Mouse (Mus musculus) megakaryocyte-erythroid progenitor cell, adult 5 weeks (primary cell): ENCODE measurements around the gene Tgfbr3l. TPM values are rescaled to one million over a fixed set of nuclear protein-coding genes. Genes with fewer than 3 reads are reported as not detected.

Source experiments
- polyA plus RNA-seq: library from polyadenylated mRNA; stranded (reverse); fragments of >175 nt; gene quantifications from 2 replicates; pipeline ENCODE4 v1.2.3, GENCODE M21; 2012

Gene Tgfbr3l
- polyA plus RNA-seq = 39.7 and 58.4 TPM in 2 replicates

GRCm38 (mm10) chr8:4247951-4248540 lies at the start of gene Tgfbr3l:
Tgfbr3l (plus strand) TSS chr8:4248214.

GRCm38 (mm10) chr8:4216791-4217621 lies 31.0 kb upstream of the Tgfbr3l start, which contains the start of gene Prr36:
Prr36 (minus strand) TSS chr8:4217459.

GRCm38 (mm10) chr8:4226739-4227347 lies 21.2 kb upstream of the Tgfbr3l start, which contains the start of gene Lrrc8e:
Lrrc8e (plus strand) TSS chr8:4226827.

GRCm38 (mm10) chr8:4238434-4239192 lies 9.4 kb upstream of the Tgfbr3l start, which contains the start of the genes Map2k7 and Gm49320:
Map2k7 (plus strand) TSS chr8:4238740.
Gm49320 (plus strand) TSS chr8:4238865.

GRCm38 (mm10) chr8:4252934-4253841 lies 5.2 kb downstream of the Tgfbr3l start, which contains the start of gene Snapc2:
Snapc2 (plus strand) TSS chr8:4253080.

GRCm38 (mm10) chr8:4259125-4259804 lies 11.3 kb downstream of the Tgfbr3l start, which contains the start of gene Ctxn1:
Ctxn1 (minus strand) TSS chr8:4259274.

GRCm38 (mm10) chr8:4275275-4276110 lies 27.5 kb downstream of the Tgfbr3l start, which contains the start of gene Timm44:
Timm44 (minus strand) TSS chr8:4275913.

Other genes starting within 250 kb of the Tgfbr3l start
- 0.09 and 0.16 TPM in 2 replicates for gene Cd209f, start 142.4 kb upstream of the Tgfbr3l start, polyA plus RNA-seq
- gene Cd209g, start 114.1 kb upstream of the Tgfbr3l start, polyA plus RNA-seq = 0.02 and 0.13 TPM in 2 replicates
- gene Evi5l, start 81.6 kb upstream of the Tgfbr3l start, polyA plus RNA-seq = 8.6 and 12.5 TPM in 2 replicates
- gene Prr36, start 30.8 kb upstream of the Tgfbr3l start, polyA plus RNA-seq = 0.98 and 1.7 TPM in 2 replicates
- not detected in 2 replicates for gene Lrrc8e, start 21.4 kb upstream of the Tgfbr3l start, polyA plus RNA-seq
- 275 and 284 TPM in 2 replicates for gene Map2k7, start 9.5 kb upstream of the Tgfbr3l start, polyA plus RNA-seq
- 0.21 TPM in 1 of 2 replicates, not detected in the other for gene Gm49320, start 9.3 kb upstream of the Tgfbr3l start, polyA plus RNA-seq
- gene Snapc2, start 4.9 kb downstream of the Tgfbr3l start, polyA plus RNA-seq = 104 and 115 TPM in 2 replicates
- gene Ctxn1, start 11.1 kb downstream of the Tgfbr3l start, polyA plus RNA-seq = 6.7 and 12.5 TPM in 2 replicates
- gene Timm44, start 27.7 kb downstream of the Tgfbr3l start, polyA plus RNA-seq = 57.0 and 66.0 TPM in 2 replicates
- 0.76 and 3.0 TPM in 2 replicates for gene Ccl25, start 77.0 kb downstream of the Tgfbr3l start, polyA plus RNA-seq
- 49.2 and 53.4 TPM in 2 replicates for gene Elavl1, start 77.2 kb downstream of the Tgfbr3l start, polyA plus RNA-seq
- 1.4 and 1.8 TPM in 2 replicates for gene Cers4, start 244.8 kb downstream of the Tgfbr3l start, polyA plus RNA-seq